Mouse (Mus musculus) neural tube, embryonic 12.5 days (tissue): Measurements from ENCODE around the gene Sirt5. TPM values are rescaled to one million over a fixed set of nuclear protein-coding genes. Genes with fewer than 3 reads are reported as not detected.

Source experiments
- ATAC-seq: fragments of 200-750 bp; cut with Nextera tagmentation; 2 replicates; pipeline ENCODE4 v1.8.0; 2017; ENCODE audit warnings: low read depth, mild to moderate bottlenecking, moderate TSS enrichment, moderate library complexity; ENCODE audit not compliant: low FRiP score
- H3K27ac ChIP-seq: fragments of 300-500 bp; sonication (generic); 2 replicates; pipeline ENCODE4 v1.5.1; 2016
- H3K27me3 ChIP-seq: fragments of 300-500 bp; sonication (generic); replicated peaks from 2 replicates; pipeline ENCODE4 v1.6.1; 2016; ENCODE audit warnings: mild to moderate bottlenecking
- H3K36me3 ChIP-seq: fragments of 300-500 bp; sonication (generic); 2 replicates; pipeline ENCODE4 v1.6.1; 2016; ENCODE audit warnings: mild to moderate bottlenecking
- H3K4me1 ChIP-seq: fragments of 300-500 bp; sonication (generic); 2 replicates; pipeline ENCODE4 v1.6.1; 2016
- H3K4me2 ChIP-seq: fragments of 300-500 bp; sonication (generic); replicated peaks from 2 replicates; pipeline ENCODE4 v1.6.1; 2016; ENCODE audit warnings: mild to moderate bottlenecking
- H3K4me3 ChIP-seq: fragments of 300-500 bp; sonication (generic); 2 replicates; pipeline ENCODE4 v1.5.1; 2016
- H3K9ac ChIP-seq: fragments of 300-500 bp; sonication (generic); 2 replicates; pipeline ENCODE4 v1.6.1; 2016; ENCODE audit warnings: mild to moderate bottlenecking
- H3K9me3 ChIP-seq: fragments of 300-500 bp; sonication (generic); 2 replicates; pipeline ENCODE4 v1.6.1; 2016; ENCODE audit warnings: mild to moderate bottlenecking
- WGBS: fragments of 180-500 bp; shearing (Covaris S2); methylation state at CpG from one replicate; pipeline ENCODE4 v1.1.7; 2016; 5-methylcytosine and 5-hydroxymethylcytosine counted together
- polyA plus RNA-seq: library from polyadenylated mRNA; unstranded; fragments of >200 nt; fragmentation: Nextera tagmentation; extraction: Ambion mirVana; gene quantifications from 2 replicates; pipeline ENCODE4 v1.2.1, GENCODE M21; 2016

Sirt5 gene
- polyA plus RNA-seq, 1 experiment from 2014 or later = 31.4 TPM

DNA sequence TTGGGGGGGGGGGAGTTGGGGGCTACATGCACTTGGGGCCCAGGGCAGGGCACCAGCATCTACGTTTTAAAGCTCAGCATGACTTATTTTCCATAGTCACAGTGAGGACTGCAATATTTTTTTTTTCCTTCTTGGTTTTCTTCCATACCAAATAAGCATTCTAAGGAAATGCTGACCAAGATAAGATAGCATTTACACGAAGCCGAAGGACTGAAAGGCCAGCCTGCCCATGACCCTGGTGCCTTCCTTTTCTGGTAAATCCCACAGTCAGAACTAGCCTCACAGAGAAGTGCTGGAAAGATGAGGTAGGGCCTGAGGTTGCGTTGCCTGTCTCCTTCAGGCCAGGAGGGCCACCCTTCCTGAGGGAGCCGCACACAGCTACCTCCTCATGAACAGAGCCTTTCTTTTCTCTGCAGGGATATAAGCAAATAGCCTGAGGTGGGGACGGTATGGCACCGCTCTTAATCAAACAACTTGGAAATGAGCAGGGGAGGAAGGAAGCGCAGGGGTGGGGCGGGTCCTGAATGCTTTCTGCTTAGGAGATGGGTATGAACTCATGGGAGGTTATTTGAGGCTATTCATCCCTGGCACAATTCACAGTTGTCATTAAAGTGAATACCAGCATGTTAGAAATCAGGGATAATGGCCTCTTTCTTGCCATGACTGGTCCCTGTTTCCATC, 14.7 kb upstream of the Sirt5 start:
- H3K4me2 ChIP-seq = no peak overlapping the region
- no peak overlapping the region for H3K9ac ChIP-seq
- 0 out of 2 replicates have a peak, but pooled peaks cover 4% of the 10 kb centered on the region for H3K4me1 ChIP-seq
- ATAC-seq = no peak
- H3K27ac ChIP-seq = no peak overlapping the region
- H3K9me3 ChIP-seq = no peaks in the 10 kb centered on the region
- H3K27me3 ChIP-seq = no peaks in the 10 kb centered on the region
- WGBS = 78% methylated on average over 9 of the region's 9 CpGs
- no peak overlapping the region for H3K4me3 ChIP-seq
- no peaks in the 10 kb centered on the region for H3K36me3 ChIP-seq

DNA sequence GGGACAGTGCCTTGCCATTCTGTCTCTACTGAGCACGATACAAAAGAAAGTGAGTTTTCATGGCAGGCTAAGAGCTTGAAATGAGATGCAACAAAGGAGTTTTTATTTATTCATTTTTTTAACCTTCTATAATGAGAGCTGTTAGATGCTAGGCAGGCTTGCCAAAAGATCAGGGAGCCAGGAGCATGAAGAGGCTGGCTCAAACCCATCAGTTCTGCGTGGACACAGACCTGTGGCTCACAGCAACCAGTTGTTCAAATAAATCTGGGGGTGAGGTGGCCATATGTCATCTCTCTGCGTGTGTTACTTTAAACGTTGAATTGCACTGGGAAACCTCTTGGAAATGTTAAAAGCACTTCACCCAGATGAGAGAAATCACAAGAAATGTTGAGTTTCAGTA, 11.9 kb upstream of the Sirt5 start:
- 65% methylated on average over 4 of the region's 4 CpGs for WGBS
- H3K9me3 ChIP-seq = no peaks in the 10 kb centered on the region
- no peak for ATAC-seq
- H3K27me3 ChIP-seq = no peaks in the 10 kb centered on the region
- no peaks in the 10 kb centered on the region for H3K36me3 ChIP-seq
- no peak overlapping the region for H3K4me2 ChIP-seq
- no peak overlapping the region for H3K27ac ChIP-seq
- 0 out of 2 replicates have a peak, but pooled peaks cover 4% of the 10 kb centered on the region for H3K4me1 ChIP-seq
- no peak overlapping the region for H3K9ac ChIP-seq
- H3K4me3 ChIP-seq = no peak overlapping the region

DNA sequence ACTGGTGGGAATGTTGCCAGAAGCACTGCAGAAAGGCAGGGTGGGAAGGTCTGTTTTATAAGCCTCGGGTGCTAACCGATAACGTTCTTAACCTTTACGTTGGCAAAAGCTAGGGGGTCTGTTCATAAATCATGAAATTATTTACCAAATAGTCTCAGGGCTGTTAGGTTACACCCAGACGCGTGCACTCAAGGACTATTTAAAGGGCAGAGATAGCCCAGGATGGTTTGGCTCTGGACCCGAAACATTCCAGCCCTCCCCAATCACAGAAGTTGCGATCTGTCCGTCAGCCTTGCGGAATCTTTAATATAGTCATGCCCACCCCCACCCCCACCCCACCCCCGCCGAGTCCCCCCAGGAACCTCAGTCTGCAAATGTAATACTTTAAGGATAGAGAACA, 10.9 kb upstream of the Sirt5 start:
- H3K4me2 ChIP-seq = no peak overlapping the region
- H3K9me3 ChIP-seq = no peaks in the 10 kb centered on the region
- no peak overlapping the region for H3K9ac ChIP-seq
- no peaks in the 10 kb centered on the region for H3K27me3 ChIP-seq
- H3K36me3 ChIP-seq = no peaks in the 10 kb centered on the region
- H3K4me1 ChIP-seq = peaks cover 4% of the 10 kb centered on the region; the same call in 1 of the 2 replicates
- WGBS = 84% methylated on average over 12 of the region's 12 CpGs
- ATAC-seq = no peak
- H3K4me3 ChIP-seq = no peak overlapping the region
- no peak overlapping the region for H3K27ac ChIP-seq

DNA sequence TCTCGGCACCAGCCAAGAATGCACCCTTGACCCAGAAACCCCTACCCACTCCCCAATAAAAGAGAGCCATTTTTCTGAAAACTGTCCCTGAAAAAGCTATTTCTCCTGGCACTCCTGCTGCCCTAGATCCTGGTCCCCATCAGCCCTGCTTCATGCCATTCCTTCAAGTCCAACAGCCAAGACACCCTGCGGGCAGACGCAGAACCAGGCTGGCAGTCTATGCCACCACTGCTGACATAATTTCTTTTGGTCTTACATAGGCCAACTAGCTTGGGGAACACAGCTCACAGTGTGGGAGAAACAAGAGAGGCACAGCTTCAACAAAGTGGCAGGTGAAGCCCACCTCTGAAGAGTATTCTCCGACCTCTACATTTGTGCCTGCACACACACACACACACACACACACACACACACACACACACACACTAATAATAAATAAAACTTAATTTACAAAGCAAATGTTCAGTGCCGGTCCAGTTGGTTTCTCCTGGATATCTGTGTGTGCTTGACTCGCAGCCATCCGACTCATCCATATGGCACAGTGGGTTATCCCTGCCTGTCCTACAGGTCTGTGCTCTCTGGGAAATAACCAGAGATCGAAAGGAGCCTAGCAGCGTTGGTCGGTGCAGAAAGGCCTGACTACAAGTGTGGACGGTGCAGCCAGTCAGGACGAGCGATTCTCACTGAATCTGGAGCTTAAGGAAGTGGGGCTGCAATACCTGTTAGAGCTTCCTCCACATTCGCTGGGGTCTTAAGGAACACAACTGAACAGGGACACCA, 8.8 kb upstream of the Sirt5 start:
- ATAC-seq = no peak
- Histone ChIP-seq H3K9me3 (no peaks in the 10 kb centered on the region), H3K27ac (no peak overlapping the region), H3K36me3 (no peaks in the 10 kb centered on the region), H3K9ac (no peak overlapping the region), H3K4me2 (no peak overlapping the region), H3K27me3 (no peaks in the 10 kb centered on the region), H3K4me1 (no peaks in the 10 kb centered on the region; the same call in 1 of the 2 replicates), H3K4me3 (no peak overlapping the region)
- 88% methylated on average over 14 of the region's 14 CpGs for WGBS

DNA sequence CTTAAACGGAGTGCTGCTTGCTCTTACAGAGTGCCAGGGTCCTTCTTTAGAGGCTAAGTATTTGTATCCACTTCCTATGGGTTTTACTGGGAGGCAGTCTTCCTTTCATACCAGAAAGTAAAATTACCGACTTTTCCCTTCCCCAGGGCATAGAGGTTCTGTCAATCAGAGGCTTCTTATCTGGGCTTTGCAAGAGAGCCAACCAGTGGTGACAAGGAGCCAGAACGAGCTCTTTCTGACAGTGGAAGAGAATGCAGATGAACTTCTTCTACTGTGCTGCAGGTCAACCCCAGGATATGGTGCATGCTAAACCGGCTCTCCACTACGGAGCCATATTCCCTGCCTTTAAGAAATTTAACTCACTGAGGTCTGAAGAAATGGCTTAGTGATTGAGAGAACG, 4.8 kb upstream of the Sirt5 start:
- H3K9me3 ChIP-seq = no peaks in the 10 kb centered on the region
- WGBS = 74% methylated on average over 6 of the region's 6 CpGs
- no peak overlapping the region for H3K4me2 ChIP-seq
- no peaks in the 10 kb centered on the region; the same call in 1 of the 2 replicates for H3K4me1 ChIP-seq
- H3K36me3 ChIP-seq = no peaks in the 10 kb centered on the region
- no peak overlapping the region for H3K9ac ChIP-seq
- no peak overlapping the region for H3K27ac ChIP-seq
- no peak overlapping the region for H3K4me3 ChIP-seq
- ATAC-seq = no peak
- H3K27me3 ChIP-seq = no peaks in the 10 kb centered on the region

DNA sequence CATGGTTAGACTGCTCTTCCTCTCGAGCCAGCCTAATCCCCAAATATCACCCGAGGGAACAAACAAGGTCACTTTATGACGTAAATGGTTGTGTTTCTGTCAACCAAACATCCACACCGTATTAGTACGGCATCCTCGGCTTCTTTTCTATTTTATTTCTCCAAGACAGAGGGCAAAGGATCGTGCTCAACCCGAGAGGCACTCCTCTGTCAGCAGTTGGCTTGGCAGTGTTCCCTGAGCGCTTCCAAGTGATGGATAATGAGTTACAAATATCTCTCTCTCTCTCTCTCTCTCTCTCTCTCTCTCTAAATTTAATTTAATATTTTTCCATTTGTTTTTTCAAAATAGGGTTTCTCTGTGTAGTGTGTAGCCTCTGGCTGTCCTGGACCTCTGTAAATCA, 2.9 kb upstream of the Sirt5 start:
- no peak for ATAC-seq
- no peak overlapping the region for H3K9ac ChIP-seq
- H3K27me3 ChIP-seq = no peaks in the 10 kb centered on the region
- H3K4me1 ChIP-seq = peaks cover 4% of the 10 kb centered on the region
- no peak overlapping the region for H3K27ac ChIP-seq
- WGBS = 85% methylated on average over 9 of the region's 9 CpGs
- H3K4me3 ChIP-seq = no peak overlapping the region
- no peak overlapping the region for H3K4me2 ChIP-seq
- H3K36me3 ChIP-seq = no peaks in the 10 kb centered on the region
- H3K9me3 ChIP-seq = no peaks in the 10 kb centered on the region

DNA sequence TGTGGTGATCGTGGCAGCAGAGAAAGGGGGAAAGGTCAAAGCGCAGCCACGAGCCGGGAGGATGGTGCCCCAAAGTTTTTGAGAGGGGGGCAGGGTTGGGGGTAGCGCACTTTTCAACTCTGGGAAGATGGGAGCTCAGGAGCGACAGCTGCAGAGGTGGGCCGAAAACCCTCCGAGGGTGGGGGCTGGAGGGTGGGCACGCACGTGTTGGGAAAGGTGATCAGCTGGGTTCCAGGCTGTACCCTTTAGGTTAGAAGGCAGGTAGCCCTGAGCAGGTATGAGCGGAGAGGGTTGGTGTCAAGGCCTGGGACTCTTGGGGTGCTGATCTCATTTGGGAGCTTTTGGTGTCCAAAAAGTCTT, 509 bp downstream of the Sirt5 start:
- ATAC-seq = peak; percentile 43
- Histone ChIP-seq H3K4me2 (peak overlapping the region; percentile 79), H3K27me3 (no peaks in the 10 kb centered on the region), H3K27ac (no peak overlapping the region), H3K4me1 (peaks cover 4% of the 10 kb centered on the region), H3K36me3 (peaks cover 1% of the 10 kb centered on the region; the same call in 1 of the 2 replicates), H3K9ac (peak overlapping the region; percentile 75), H3K9me3 (no peaks in the 10 kb centered on the region), H3K4me3 (peak overlapping the region; percentile 52)
- WGBS = 14% methylated on average over 11 of the region's 11 CpGs

DNA sequence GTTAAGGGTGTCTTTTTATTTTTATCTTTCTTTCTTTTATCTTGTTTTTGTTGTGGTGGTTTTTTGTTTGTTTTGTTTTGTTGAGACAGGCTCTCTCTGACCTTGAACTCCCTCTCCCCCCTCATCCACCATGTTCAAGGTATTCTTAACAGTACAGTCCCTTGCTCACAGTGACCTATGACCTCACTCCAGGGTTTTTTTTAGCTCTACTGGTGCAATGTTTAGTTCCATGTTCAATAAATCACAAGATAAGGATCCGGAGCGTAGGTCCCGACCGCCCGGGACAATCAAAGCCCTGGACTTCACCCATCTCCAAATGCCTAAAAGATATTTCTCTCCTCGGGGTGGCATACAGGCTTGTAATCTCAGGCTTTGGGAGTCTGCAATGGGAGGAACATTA, 4.8 kb downstream of the Sirt5 start:
- no peak for ATAC-seq
- Histone ChIP-seq H3K27me3 (no peaks in the 10 kb centered on the region), H3K4me1 (peaks cover 4% of the 10 kb centered on the region), H3K4me3 (no peak overlapping the region), H3K9ac (no peak overlapping the region), H3K36me3 (peaks cover 28% of the 10 kb centered on the region), H3K27ac (no peak overlapping the region), H3K4me2 (no peak overlapping the region), H3K9me3 (no peaks in the 10 kb centered on the region)
- 90% methylated on average over 6 of the region's 6 CpGs for WGBS

DNA sequence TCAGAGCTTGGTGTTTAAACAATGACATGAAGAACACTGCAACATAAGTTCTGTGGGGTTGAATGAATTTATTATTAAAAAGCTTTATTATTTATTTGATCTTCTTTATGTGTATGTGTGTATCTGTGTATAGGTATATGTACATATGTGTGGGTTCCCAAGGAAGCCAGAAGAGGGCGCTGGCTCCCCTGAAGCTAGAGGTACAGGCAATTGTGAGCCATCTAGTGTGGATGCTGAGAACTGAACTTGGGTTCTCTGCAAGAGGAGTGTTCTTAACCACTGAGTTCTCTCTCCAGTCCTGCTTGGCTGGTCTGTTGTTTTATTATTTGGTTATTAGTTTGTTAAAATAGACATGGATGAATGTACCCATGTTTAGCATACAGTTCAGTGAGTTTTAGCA, 7.6 kb downstream of the Sirt5 start:
- 94% methylated on average over 1 of the region's 1 CpGs for WGBS
- no peak overlapping the region for H3K4me2 ChIP-seq
- H3K4me3 ChIP-seq = no peak overlapping the region
- peaks cover 41% of the 10 kb centered on the region for H3K36me3 ChIP-seq
- H3K27ac ChIP-seq = no peak overlapping the region
- no peaks in the 10 kb centered on the region for H3K27me3 ChIP-seq
- H3K9ac ChIP-seq = no peak overlapping the region
- H3K9me3 ChIP-seq = no peaks in the 10 kb centered on the region
- no peaks in the 10 kb centered on the region for H3K4me1 ChIP-seq
- ATAC-seq = no peak

DNA sequence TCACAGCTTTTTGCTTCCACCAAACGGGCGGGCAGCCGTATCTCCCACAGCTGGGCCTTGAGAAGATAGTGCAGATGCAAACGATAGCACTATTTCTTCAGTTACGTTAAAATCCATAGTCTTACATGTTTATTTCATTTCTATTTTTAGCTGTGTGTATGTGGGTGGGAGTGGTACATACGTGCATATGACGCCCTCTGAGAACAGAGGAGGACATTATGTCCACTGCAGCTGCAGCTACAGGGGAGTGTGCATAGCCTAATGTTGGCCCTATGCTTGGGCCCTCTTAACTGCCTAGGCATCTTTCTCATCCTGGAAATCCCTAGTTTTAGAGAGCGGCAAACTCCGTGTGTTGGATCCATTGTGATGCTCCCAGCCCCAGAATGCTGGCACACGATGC, 8.9 kb downstream of the Sirt5 start:
- ATAC-seq = no peak
- Histone ChIP-seq H3K4me1 (0 out of 2 replicates have a peak, but pooled peaks cover 3% of the 10 kb centered on the region), H3K4me2 (no peak overlapping the region), H3K9me3 (no peaks in the 10 kb centered on the region), H3K9ac (no peak overlapping the region), H3K4me3 (no peak overlapping the region), H3K27me3 (no peaks in the 10 kb centered on the region), H3K36me3 (peaks cover 42% of the 10 kb centered on the region), H3K27ac (no peak overlapping the region)
- WGBS = 90% methylated on average over 10 of the region's 10 CpGs

DNA sequence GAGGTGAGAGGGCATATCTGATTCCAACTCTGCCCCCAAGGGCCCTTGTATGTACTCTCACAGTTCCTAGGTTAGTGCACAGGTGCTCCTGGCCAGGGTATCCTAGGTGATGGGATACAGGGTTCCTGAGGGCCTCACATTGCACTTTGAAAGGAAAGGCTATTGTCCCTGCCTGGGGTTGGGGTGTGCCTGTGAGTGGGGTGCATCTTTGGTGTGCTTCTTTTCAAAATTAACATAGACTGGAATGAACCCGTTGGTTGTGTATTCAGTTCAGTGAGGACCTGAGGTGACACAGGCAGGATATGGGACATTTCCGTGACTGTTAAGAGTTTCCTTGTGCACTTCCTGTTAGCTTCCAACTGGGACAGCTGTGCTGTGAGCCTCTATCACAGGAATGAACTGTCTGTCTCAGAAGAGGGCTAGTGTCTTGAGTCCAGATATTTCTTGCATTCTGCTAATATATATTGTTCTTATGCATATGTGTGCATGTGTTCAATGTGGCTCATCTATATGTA, 9.7 kb downstream of the Sirt5 start:
- Histone ChIP-seq H3K27me3 (no peaks in the 10 kb centered on the region), H3K27ac (no peak overlapping the region), H3K9me3 (no peaks in the 10 kb centered on the region), H3K4me1 (0 out of 2 replicates have a peak, but pooled peaks cover 3% of the 10 kb centered on the region), H3K9ac (no peak overlapping the region), H3K36me3 (peaks cover 42% of the 10 kb centered on the region), H3K4me3 (no peak overlapping the region), H3K4me2 (no peak overlapping the region)
- 78% methylated on average over 2 of the region's 2 CpGs for WGBS
- ATAC-seq = no peak

DNA sequence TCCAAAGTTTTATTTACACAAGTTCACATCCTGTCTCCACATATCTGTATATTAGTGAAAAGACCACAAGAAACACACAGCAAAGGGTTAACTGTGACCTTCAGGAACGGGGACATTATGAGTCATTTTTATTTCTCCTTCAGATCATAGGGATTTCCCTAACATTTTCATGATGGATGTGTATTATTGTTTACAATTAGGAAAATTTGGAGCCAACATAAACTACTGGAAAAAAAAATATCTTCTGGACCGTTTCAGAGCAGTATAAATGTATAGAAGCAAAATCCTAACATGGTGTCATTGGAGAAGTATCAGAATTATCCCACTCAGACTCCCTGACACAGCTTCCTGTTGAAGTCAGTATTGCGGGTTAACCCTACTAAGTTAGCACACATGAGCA, 14.7 kb downstream of the Sirt5 start:
- Histone ChIP-seq H3K4me2 (no peak overlapping the region), H3K27ac (no peak overlapping the region), H3K9ac (no peak overlapping the region), H3K27me3 (no peaks in the 10 kb centered on the region), H3K9me3 (no peaks in the 10 kb centered on the region), H3K4me3 (no peak overlapping the region), H3K36me3 (peaks cover 17% of the 10 kb centered on the region), H3K4me1 (0 out of 2 replicates have a peak, but pooled peaks cover 3% of the 10 kb centered on the region)
- 89% methylated on average over 3 of the region's 3 CpGs for WGBS
- no peak for ATAC-seq
